Mouse (Mus musculus) left cerebral cortex, adult 2 months (tissue): ENCODE results near the gene Gm20425. TPM values are rescaled to one million over a fixed set of nuclear protein-coding genes. Genes with fewer than 3 reads are reported as not detected.

Experiments
- DNase-seq, 2 experiments: peaks; one replicate each; pipeline ENCODE4 v3.0.0; 2021 to 2022; ENCODE audit warnings: low spot score in 2 of 2, mixed read lengths in 1 of 2; ENCODE audit errors: extremely low spot score in 1 of 2
- H3K27ac ChIP-seq: fragments of 200-600 bp; 2 replicates; pipeline ENCODE4 v1.8.1; 2022
- H3K4me3 ChIP-seq: fragments of 200-600 bp; 2 replicates; pipeline ENCODE4 v1.8.1; 2022
- CTCF ChIP-seq: fragments of 200-600 bp; IDR thresholded peaks from 2 replicates; pipeline ENCODE4 v1.8.1; 2022; ENCODE audit warnings: antibody characterized with exemption, mild to moderate bottlenecking, moderate library complexity
- intact Hi-C: fragments of 180-260 bp; cut with DNase I; formaldehyde crosslinking; loops from one replicate; pipeline ENCODE4 v1.15.1; 2025
- total RNA-seq, 2 experiments: library from RNA; stranded (reverse); gene quantifications; 2 replicates each; pipeline ENCODE4 v1.2.3; 2021

The Gm20425 gene
- total RNA-seq, 2 experiments from 2014 or later, result 8.5 to 11.7 TPM

- no peak for TF ChIP-seq CTCF
- intact Hi-C loops, result no loop called here
- Histone ChIP-seq H3K27ac (no peak overlapping the region), H3K4me3 (no peak overlapping the region)
- no peak for DNase-seq
Measured at GRCm38 (mm10) chr9:103213631-103214030, 16.5 kb downstream of the Gm20425 start.

- H3K4me3 ChIP-seq, result no peak overlapping the region
- TF ChIP-seq CTCF, result no peak
- intact Hi-C loops, result no loop called here
- H3K27ac ChIP-seq, result no peak overlapping the region
- DNase-seq, result no peak
Measured at GRCm38 (mm10) chr9:103212654-103213420, 17.3 kb downstream of the Gm20425 start.

GRCm38 (mm10) chr9:103208802-103209423, 21.2 kb downstream of the Gm20425 start:
- intact Hi-C loops, result loop anchor here (1.0 to 5.0 kb wide), 2 partner anchors 96 to 153 kb away; partner anchors contain the start of genes 1300017J02Rik and Topbp1
- TF ChIP-seq CTCF, result no peak
- Histone ChIP-seq H3K4me3 (no peak overlapping the region), H3K27ac (no peak overlapping the region)
- DNase-seq, result no peak

- H3K27ac ChIP-seq, result no peak overlapping the region
- TF ChIP-seq CTCF, result peak; percentile 91
- intact Hi-C loops, result loop anchor here (1.0 to 5.0 kb wide), 2 partner anchors 97 to 154 kb away; partner anchors contain the start of genes 1300017J02Rik and Topbp1
- DNase-seq, result peak; percentile 53 to 62
- H3K4me3 ChIP-seq, result peak overlapping the region; percentile 30; the same call in 1 of the 2 replicates
Measured at GRCm38 (mm10) chr9:103207846-103208245, 22.3 kb downstream of the Gm20425 start.

GRCm38 (mm10) chr9:103205786-103206185, 24.3 kb downstream of the Gm20425 start:
- Histone ChIP-seq H3K4me3 (no peak overlapping the region), H3K27ac (no peak overlapping the region)
- no peak for DNase-seq
- intact Hi-C loops, result loop anchor here (5.0 kb wide), 1 partner anchor 157 kb away; no protein-coding TSS in a partner anchor
- no peak for TF ChIP-seq CTCF

- peak; percentile 93 to 94 for DNase-seq
- Histone ChIP-seq H3K27ac (peak within 1 kb of the TSS; percentile 78), H3K4me3 (peak within 1 kb of the TSS; percentile 74)
- TF ChIP-seq CTCF, result no peak
- intact Hi-C loops, result loop anchor here (5.0 kb wide), 1 partner anchor 109 kb away; no protein-coding TSS in a partner anchor
Measured at GRCm38 (mm10) chr9:103201561-103202260, 28.4 kb downstream of the Gm20425 start, which contains the start of gene Srprb. TSS of gene Srprb (minus strand) at chr9:103202137.

- no peak for DNase-seq
- TF ChIP-seq CTCF, result no peak
- Histone ChIP-seq H3K27ac (no peak overlapping the region), H3K4me3 (no peak overlapping the region)
- intact Hi-C loops, result no loop called here
Measured at GRCm38 (mm10) chr9:103188416-103188815, 41.7 kb downstream of the Gm20425 start.

GRCm38 (mm10) chr9:103186747-103187146, 43.4 kb downstream of the Gm20425 start:
- TF ChIP-seq CTCF, result no peak
- intact Hi-C loops, result no loop called here
- no peak overlapping the region for H3K4me3 ChIP-seq
- DNase-seq, result no peak
- H3K27ac ChIP-seq, result no peak overlapping the region

GRCm38 (mm10) chr9:103185946-103186345, 44.2 kb downstream of the Gm20425 start:
- intact Hi-C loops, result no loop called here
- TF ChIP-seq CTCF, result no peak
- no peak for DNase-seq
- 0 out of 2 replicates have a peak overlapping the region, but pooled peaks have one; percentile 24 for H3K27ac ChIP-seq
- no peak overlapping the region for H3K4me3 ChIP-seq

GRCm38 (mm10) chr9:103184855-103185254, 45.3 kb downstream of the Gm20425 start:
- Histone ChIP-seq H3K27ac (no peak overlapping the region), H3K4me3 (no peak overlapping the region)
- no peak for TF ChIP-seq CTCF
- intact Hi-C loops, result no loop called here
- DNase-seq, result no peak

- no peak for DNase-seq
- no peak for TF ChIP-seq CTCF
- Histone ChIP-seq H3K27ac (no peak overlapping the region), H3K4me3 (no peak overlapping the region)
- intact Hi-C loops, result no loop called here
Measured at GRCm38 (mm10) chr9:103181886-103182285, 48.2 kb downstream of the Gm20425 start.
